Mouse (Mus musculus) liver, embryonic 16.5 days (tissue): ENCODE data around the gene Slc25a45. TPM values are rescaled to one million over a fixed set of nuclear protein-coding genes. Genes with fewer than 3 reads are reported as not detected.
A peak's percentile ranks its signal among the peaks of the same experiment; 100 is the strongest.

Experiments used
- ATAC-seq: fragments of 200-750 bp; cut with Nextera tagmentation; 2 replicates; pipeline ENCODE4 v1.8.0; 2017; ENCODE audit warnings: low read depth, mild to moderate bottlenecking, moderate number of reproducible peaks, moderate library complexity
- H3K27ac ChIP-seq: fragments of 300-500 bp; sonication (generic); 2 replicates; pipeline ENCODE4 v1.5.1; 2014; ENCODE audit warnings: mild to moderate bottlenecking, low read length
- H3K27me3 ChIP-seq: fragments of 300-500 bp; sonication (generic); 2 replicates; pipeline ENCODE4 v1.6.1; 2014; ENCODE audit warnings: low read depth, low read length, mixed read lengths; ENCODE audit not compliant: control insufficient read depth, insufficient read depth
- H3K36me3 ChIP-seq: fragments of 300-500 bp; sonication (generic); 2 replicates; pipeline ENCODE4 v1.6.1; 2014; ENCODE audit warnings: mild to moderate bottlenecking; ENCODE audit not compliant: control insufficient read depth, insufficient read depth
- H3K4me1 ChIP-seq: fragments of 300-500 bp; sonication (generic); 2 replicates; pipeline ENCODE4 v1.6.1; 2014; ENCODE audit warnings: low read depth, low read length, mixed read lengths; ENCODE audit not compliant: control insufficient read depth
- H3K4me2 ChIP-seq: fragments of 300-500 bp; sonication (generic); 2 replicates; pipeline ENCODE4 v1.6.1; 2014; ENCODE audit warnings: low read depth, low read length, mixed read lengths
- H3K4me3 ChIP-seq: fragments of 300-500 bp; sonication (generic); 2 replicates; pipeline ENCODE4 v1.5.1; 2014; ENCODE audit warnings: low read depth, mild to moderate bottlenecking, low read length
- H3K9ac ChIP-seq: fragments of 300-500 bp; sonication (generic); 2 replicates; pipeline ENCODE4 v1.6.1; 2014; ENCODE audit warnings: low read depth, low read length
- H3K9me3 ChIP-seq: fragments of 300-500 bp; sonication (generic); replicated peaks from 2 replicates; pipeline ENCODE4 v1.6.1; 2016; ENCODE audit warnings: low read length; ENCODE audit not compliant: control insufficient read depth
- WGBS: fragments of 180-500 bp; shearing (Covaris S2); extraction: QIAGEN DNeasy Blood & Tissue Kit; methylation state at CpG from one replicate; pipeline ENCODE4 v1.1.7; 2014; ENCODE audit not compliant: insufficient replicate concordance; 5-methylcytosine and 5-hydroxymethylcytosine counted together
- polyA plus RNA-seq: library from polyadenylated mRNA; unstranded; fragments of >200 nt; fragmentation: Nextera tagmentation; extraction: Ambion mirVana; gene quantifications from 2 replicates; pipeline ENCODE4 v1.2.1, GENCODE M21; 2015

The Slc25a45 gene
- polyA plus RNA-seq: 6.3 and 6.9 TPM in 2 replicates

GRCm38 (mm10) chr19:5877618-5878361 lies at the start of gene Slc25a45:
Slc25a45 (plus strand) TSS chr19:5877808.
- Histone ChIP-seq H3K9ac (peak within 1 kb of the TSS; percentile 50), H3K4me2 (peak within 1 kb of the TSS; percentile 31), H3K36me3 (no peaks in the 10 kb centered on the region), H3K27me3 (no peaks in the 10 kb centered on the region; the same call in 1 of the 2 replicates), H3K27ac (peak within 1 kb of the TSS; percentile 82), H3K4me3 (peak within 1 kb of the TSS; percentile 39), H3K9me3 (no peaks in the 10 kb centered on the region), H3K4me1 (peaks cover 50% of the 10 kb centered on the region)
- 25% methylated on average over 15 of the region's 15 CpGs for WGBS
- peak; percentile 47 for ATAC-seq

GRCm38 (mm10) chr19:5828155-5828554 lies 49.5 kb upstream of the Slc25a45 start:
- no peak for ATAC-seq
- H3K4me1 ChIP-seq: peaks cover 8% of the 10 kb centered on the region
- WGBS: 78% methylated on average over 3 of the region's 3 CpGs
- H3K36me3 ChIP-seq: no peaks in the 10 kb centered on the region
- H3K27ac ChIP-seq: no peak overlapping the region
- H3K27me3 ChIP-seq: no peaks in the 10 kb centered on the region
- H3K4me3 ChIP-seq: no peak overlapping the region
- no peak overlapping the region for H3K9ac ChIP-seq
- H3K9me3 ChIP-seq: no peaks in the 10 kb centered on the region
- no peak overlapping the region for H3K4me2 ChIP-seq

DNA sequence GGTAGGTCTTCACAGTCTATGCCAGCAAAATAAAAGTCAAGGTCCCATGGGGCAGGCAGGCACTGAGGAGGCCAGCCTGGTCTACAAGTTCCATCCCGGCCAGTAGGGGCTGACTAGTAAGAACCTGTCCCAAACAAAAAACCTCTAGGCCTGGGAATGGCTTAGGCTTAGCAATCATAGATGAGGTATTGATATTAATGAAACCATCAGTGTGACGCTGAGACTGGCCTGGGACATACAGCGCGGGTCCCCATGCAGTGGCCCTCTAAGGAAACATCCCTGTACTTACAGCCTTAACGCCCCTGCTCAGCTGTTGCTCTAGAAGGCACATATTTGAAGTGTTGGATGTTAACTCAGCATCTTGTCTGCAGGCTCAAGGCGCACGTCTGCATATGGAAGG lies 48.7 kb upstream of the Slc25a45 start:
- Histone ChIP-seq H3K4me3 (no peak overlapping the region), H3K27me3 (no peaks in the 10 kb centered on the region), H3K9me3 (no peaks in the 10 kb centered on the region), H3K27ac (no peak overlapping the region), H3K4me1 (peaks cover 4% of the 10 kb centered on the region), H3K36me3 (no peaks in the 10 kb centered on the region), H3K9ac (no peak overlapping the region), H3K4me2 (no peak overlapping the region)
- no peak for ATAC-seq
- 83% methylated on average over 7 of the region's 7 CpGs for WGBS

GRCm38 (mm10) chr19:5829958-5830615 lies 47.5 kb upstream of the Slc25a45 start:
- Histone ChIP-seq H3K27me3 (no peaks in the 10 kb centered on the region), H3K27ac (no peak overlapping the region), H3K4me1 (peaks cover 2% of the 10 kb centered on the region; the same call in 1 of the 2 replicates), H3K9ac (no peak overlapping the region), H3K4me3 (no peak overlapping the region), H3K36me3 (no peaks in the 10 kb centered on the region), H3K4me2 (no peak overlapping the region), H3K9me3 (no peaks in the 10 kb centered on the region)
- ATAC-seq: no peak
- WGBS: 75% methylated on average over 19 of the region's 19 CpGs

GRCm38 (mm10) chr19:5830776-5831175 lies 46.8 kb upstream of the Slc25a45 start:
- H3K36me3 ChIP-seq: no peaks in the 10 kb centered on the region
- peaks cover 2% of the 10 kb centered on the region; the same call in 1 of the 2 replicates for H3K4me1 ChIP-seq
- no peaks in the 10 kb centered on the region for H3K27me3 ChIP-seq
- ATAC-seq: no peak
- H3K9me3 ChIP-seq: no peaks in the 10 kb centered on the region
- no peak overlapping the region for H3K27ac ChIP-seq
- no peak overlapping the region for H3K9ac ChIP-seq
- no peak overlapping the region for H3K4me2 ChIP-seq
- no peak overlapping the region for H3K4me3 ChIP-seq
- 77% methylated on average over 7 of the region's 7 CpGs for whole genome bisulfite sequencing

DNA sequence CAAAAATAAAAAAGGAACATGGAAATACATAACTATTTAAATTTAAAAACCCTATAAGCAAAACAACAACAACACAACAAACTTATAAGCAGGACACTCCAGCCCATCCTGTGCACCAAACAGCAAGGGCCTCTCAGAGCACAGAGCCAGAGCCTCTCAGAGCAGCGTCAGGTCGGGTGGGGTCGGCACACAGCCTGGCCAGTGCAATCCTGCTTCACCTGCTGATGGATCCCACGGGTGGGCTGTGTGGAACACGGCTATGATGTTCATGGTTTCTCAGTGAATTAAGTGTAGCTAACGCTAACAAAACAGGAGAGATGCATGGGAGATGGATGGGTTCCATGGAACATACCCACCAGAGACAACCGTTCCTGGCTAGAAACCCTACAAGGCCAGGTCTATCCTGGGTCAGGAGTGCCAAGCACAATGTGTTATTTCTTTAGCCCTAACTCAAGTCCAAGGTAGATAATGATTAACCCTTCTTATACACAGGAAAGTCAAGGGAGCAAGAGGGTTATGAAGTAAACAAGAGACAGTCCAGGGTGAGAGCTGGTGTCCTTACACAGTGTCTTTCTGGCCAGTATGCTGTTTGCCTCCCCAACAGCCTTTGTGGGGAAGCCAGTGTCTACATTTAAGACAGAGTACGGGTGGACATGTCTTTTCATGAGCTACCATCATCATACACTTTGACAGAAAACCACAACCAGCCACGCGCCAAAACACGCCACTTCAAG lies 46.2 kb upstream of the Slc25a45 start:
- H3K4me1 ChIP-seq: peaks cover 2% of the 10 kb centered on the region; the same call in 1 of the 2 replicates
- ATAC-seq: no peak
- no peaks in the 10 kb centered on the region for H3K27me3 ChIP-seq
- H3K36me3 ChIP-seq: no peaks in the 10 kb centered on the region
- H3K9me3 ChIP-seq: no peaks in the 10 kb centered on the region
- H3K4me2 ChIP-seq: no peak overlapping the region
- no peak overlapping the region for H3K4me3 ChIP-seq
- 67% methylated on average over 11 of the region's 11 CpGs for WGBS
- H3K27ac ChIP-seq: no peak overlapping the region
- no peak overlapping the region for H3K9ac ChIP-seq

DNA sequence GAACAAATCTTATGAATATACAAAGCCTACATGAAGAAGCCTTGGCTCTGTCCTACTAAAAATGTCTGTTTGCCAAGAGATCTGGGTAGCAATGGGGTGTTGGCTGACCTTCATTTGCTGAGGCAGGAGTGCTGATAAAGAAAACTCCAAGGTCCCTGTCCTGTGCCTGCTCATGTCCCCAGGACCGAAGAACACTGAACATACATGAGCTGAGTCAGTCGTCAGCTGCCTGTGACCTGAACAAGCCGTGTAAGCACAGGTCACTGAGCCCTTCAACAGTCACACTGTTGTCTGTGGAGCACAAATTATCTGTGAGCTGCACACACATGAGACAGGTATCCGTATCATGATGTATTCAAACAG lies 45.7 kb upstream of the Slc25a45 start:
- Histone ChIP-seq H3K27ac (no peak overlapping the region), H3K9ac (no peak overlapping the region), H3K27me3 (no peaks in the 10 kb centered on the region), H3K9me3 (no peaks in the 10 kb centered on the region), H3K36me3 (no peaks in the 10 kb centered on the region), H3K4me1 (peaks cover 2% of the 10 kb centered on the region; the same call in 1 of the 2 replicates), H3K4me3 (no peak overlapping the region), H3K4me2 (no peak overlapping the region)
- no peak for ATAC-seq
- 63% methylated on average over 4 of the region's 4 CpGs for WGBS

DNA sequence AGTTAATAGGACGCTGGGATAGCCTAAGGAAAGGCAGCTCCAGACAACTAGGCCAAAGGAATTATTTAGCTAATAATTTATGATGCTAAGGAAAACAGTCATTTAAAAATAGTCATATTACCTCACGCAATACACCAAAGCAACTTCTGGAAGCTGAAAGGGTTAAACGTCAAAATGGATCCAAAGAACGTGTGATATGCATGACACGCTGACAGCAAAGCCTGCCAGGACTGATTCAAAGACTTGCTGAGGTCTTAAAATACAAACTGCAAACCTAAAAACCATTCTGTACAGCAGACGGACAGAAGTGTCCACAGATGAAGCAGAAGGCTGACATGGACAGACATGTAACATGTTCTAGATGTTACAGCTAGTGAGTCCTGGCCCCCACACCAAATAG lies 45.3 kb upstream of the Slc25a45 start:
- Histone ChIP-seq H3K27me3 (no peaks in the 10 kb centered on the region), H3K4me3 (no peak overlapping the region), H3K4me2 (no peak overlapping the region), H3K27ac (no peak overlapping the region), H3K9me3 (no peaks in the 10 kb centered on the region), H3K9ac (no peak overlapping the region), H3K4me1 (peaks cover 2% of the 10 kb centered on the region; the same call in 1 of the 2 replicates), H3K36me3 (no peaks in the 10 kb centered on the region)
- WGBS: 54% methylated on average over 6 of the region's 6 CpGs
- ATAC-seq: no peak
